Mouse (Mus musculus) cerebellum, adult 11-12 months (tissue): ENCODE results near the gene Sstr4.

Experiments
- DNase-seq: peaks from one replicate; pipeline ENCODE4 v3.0.0; 2022

Gene Sstr4

DNA sequence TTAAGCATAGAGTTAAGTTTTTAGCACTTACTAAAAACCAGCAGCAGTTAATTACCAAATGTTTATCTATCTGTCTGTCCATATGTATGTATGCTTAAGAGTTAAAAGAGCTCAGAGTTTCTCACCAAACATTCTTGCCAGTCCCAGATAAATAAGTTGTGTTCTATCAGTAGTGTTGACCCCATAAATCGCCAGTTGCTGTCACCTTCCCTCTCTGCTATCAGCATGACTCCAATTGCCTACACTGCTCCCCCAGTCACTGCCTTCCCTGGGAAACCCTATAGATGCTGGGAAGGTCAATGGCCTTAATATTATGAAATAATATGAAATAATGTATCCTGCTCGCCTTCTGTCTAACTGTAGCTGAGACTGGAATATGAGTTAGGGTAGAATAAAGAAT, 37.2 kb downstream of the Sstr4 start:
- no peak for DNase-seq

DNA sequence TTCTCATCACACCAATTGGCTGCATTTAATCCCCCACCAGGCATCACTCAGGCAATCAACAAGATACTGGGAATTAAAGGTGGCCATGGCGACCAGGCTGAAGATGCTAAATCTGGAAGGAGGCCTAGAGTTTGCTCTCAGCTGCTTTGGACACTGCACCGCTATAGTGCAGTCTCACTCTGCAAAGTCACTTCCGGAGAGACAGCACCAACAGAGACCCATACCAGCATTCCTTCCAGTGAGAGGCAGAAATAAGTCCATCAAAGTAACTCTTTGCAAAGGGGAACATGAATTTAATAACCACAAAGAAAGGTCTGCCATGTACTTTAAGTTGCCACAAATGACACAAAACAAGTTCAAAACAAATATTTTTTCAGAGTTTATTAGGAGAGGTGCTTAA, 41.1 kb downstream of the Sstr4 start:
- DNase-seq, result no peak

- DNase-seq, result no peak
Measured at GRCm38 (mm10) chr2:148439691-148440276, 44.6 kb downstream of the Sstr4 start.

DNA sequence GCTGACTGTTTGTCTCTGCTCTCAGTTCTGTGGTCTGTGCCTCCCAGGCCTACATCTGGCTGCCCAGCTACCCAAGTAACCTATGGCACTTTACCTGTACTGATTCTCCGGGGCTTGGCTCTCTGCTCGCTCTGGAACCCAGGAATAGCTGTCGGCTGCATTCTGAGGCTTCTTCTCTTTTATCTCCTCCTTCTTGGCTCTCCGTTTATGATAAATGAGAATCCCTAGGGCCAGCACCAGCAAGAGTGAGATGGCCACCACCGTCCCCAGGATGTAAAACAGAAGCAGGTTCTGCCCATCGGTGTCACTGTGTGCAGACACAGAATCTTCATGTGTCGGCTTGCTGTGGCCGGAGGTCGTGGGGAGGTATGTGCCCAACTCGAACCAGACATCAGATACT, 46.3 kb downstream of the Sstr4 start:
- no peak for DNase-seq

DNA sequence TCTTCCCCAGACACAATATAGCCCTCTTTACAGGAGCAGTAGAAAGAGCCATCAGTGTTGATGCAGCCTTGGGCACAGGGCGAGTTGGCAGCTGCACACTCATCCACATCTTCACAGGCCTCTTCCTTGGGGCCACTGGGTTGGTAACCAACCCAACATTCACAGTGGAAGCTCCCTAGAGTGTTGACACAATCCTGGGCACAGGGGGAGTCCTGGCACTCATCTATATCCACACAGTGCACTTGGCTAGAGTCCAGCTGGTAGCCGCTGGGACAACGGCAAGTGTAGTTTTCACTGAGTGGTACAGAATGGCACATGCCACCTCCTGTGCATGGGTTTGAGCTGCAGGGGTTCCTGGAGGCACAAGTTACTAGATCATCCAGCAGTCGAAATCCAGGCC, 47.0 kb downstream of the Sstr4 start:
- DNase-seq, result peak; percentile 5

DNA sequence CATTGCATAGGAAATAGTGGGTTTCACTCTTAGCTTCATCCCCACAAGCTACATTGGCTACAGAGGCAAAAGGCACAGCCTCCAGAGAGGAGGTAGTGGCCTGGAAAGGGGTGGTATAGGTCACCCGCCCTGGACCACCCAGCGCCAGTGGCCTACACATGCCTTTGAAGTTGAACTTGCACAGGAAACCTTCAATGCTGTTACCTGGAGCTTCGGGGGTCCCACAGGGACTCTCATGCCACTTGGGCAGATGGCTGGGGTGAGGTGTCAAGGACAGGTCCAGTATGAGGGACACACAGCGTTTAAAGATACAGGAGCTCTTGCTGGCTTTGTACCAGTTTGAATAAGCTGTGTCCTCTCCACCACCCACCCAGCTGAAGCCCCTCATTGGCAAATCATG, 47.6 kb downstream of the Sstr4 start:
- DNase-seq, result no peak

DNA sequence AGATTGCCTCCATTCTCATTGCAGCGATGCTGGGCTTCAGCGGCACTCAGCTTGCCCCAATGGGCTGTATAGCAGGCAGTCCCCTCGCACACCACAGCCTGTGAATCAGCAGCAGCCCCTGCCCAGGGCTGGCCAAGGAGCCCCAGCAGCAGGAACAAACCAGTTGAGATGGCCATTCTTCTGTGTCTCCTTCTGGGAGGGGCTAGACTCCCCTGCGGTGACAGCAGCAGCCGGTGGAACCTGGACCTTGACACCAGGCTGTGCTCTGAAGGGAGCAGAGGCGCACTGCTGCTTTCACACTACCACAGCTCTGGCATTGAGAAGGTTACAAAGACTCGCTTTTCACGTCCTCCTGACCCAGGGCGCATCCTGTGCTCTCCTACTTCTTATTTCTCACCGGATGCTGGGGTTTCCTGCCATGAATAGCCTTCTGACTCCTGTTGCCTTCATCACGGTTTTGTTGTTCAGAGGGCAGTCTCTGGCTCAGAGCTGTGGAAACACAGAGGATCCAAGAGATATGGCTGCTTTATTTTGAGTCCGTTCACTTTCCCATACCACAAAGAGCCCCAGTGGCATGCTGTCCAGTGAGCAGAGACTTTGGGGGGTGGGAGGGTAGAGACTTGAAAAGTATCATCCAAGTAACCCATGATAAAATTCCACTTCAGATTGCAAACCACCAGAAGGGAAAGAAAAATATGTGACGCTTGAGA, 48.3 kb downstream of the Sstr4 start, which contains the start of gene Cd93:
Gene Cd93, minus strand, starts transcription at position 315 of the 710 bp plus-strand sequence.
- no peak for DNase-seq

GRCm38 (mm10) chr2:148444472-148444871, 49.3 kb downstream of the Sstr4 start:
- no peak for DNase-seq

DNA sequence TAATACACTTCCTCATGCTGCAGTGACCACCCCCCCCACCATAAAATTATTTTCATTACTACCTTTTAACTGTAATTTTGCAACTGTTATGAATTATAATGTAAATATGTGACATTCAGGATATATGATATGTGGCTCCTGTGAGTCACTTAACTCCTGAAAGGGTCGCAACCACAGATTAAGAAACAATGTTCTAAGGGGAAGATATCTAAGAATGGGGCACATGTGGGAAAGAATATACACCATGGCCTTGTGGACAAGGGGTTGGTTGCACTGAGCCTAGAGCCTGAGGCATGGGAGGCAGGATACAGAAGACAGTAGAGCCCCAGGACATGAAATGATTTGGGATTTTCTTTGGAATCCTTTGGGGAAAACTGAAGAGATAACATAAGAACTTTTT, 50.5 kb downstream of the Sstr4 start:
- no peak for DNase-seq
